ENCODE assay signal across 1 mouse cellular context in the genomic region with DNA sequence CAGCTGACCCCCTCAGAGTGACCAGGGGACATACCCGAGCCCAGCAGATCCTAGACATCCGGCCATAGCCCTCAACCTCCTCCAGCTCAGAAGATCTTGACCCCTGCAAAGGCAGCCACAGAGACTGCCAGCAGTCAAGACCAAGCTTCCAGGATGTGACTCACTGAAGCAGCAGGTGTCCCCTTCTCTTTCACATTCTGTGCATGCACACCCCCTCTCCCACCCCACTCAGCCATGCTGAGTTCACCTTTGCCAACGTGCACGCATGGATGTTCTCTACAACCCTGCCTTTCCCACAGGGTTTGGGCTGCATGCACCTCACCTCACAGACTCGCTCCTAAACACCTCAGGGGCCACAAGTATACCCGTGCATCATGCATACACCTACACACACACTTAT.
TF ChIP-seq lines count a peak whose summit lies in the region.

No protein-coding gene starts in this region.

TF ChIP-seq in ES-E14, 5 proteins besides CTCF, POLR2A, EP300 and RAD21:
- no peak for TF ChIP-seq HCFC1 (IDR thresholded peaks at IDR 0.05; ENCODE audit: borderline replicate concordance, insufficient read depth, low read length)
- no peak for TF ChIP-seq ZC3H11A (IDR thresholded peaks at IDR 0.05; ENCODE audit: borderline replicate concordance, low read depth, low read length)
- TF ChIP-seq CHD2 (IDR thresholded peaks at IDR 0.05; ENCODE audit: low read depth, low read length): no peak
- no peak for TF ChIP-seq ZNF384 (IDR thresholded peaks at IDR 0.05; ENCODE audit: low read depth, low read length)
- no peak for TF ChIP-seq MAFK (IDR thresholded peaks at IDR 0.05; ENCODE audit: insufficient read depth, low read depth, low read length)
